Mouse (Mus musculus) olfactory bulb, adult 2 months (tissue): ENCODE data around the gene Cyp11a1.

Experiments used
- CTCF ChIP-seq: fragments of 200-500 bp; IDR thresholded peaks from 2 replicates; pipeline ENCODE4 v1.5.1; 2012; ENCODE audit warnings: low read depth, mild to moderate bottlenecking, low read length, moderate library complexity; ENCODE audit not compliant: insufficient read depth
- POLR2A ChIP-seq: fragments of 200-500 bp; IDR thresholded peaks from 2 replicates; pipeline ENCODE4 v1.6.1; 2012; ENCODE audit warnings: mild to moderate bottlenecking, low read depth, low read length, moderate library complexity; ENCODE audit not compliant: insufficient read depth

GRCm38 (mm10) chr9:57989309-57989708 lies 16.9 kb upstream of the Cyp11a1 start:
- no peak for TF ChIP-seq CTCF
- no peak for TF ChIP-seq POLR2A
